Mouse (Mus musculus) layer of hippocampus, adult 18-20 months (tissue): ENCODE results near the gene Zfp688. TPM values are rescaled to one million over a fixed set of nuclear protein-coding genes. Genes with fewer than 3 reads are reported as not detected.

Experiments
- total RNA-seq, 2 experiments: library from RNA; stranded (reverse); gene quantifications; 2 replicates each; pipeline ENCODE4 v1.2.3; 2021

Zfp688 gene
- total RNA-seq, 2 experiments from 2014 or later, result 14.7 to 15.5 TPM

Other genes with a start within 250 kb of the Zfp688 start
- 100 to 1,000 TPM in 1 of 2 experiments, 10 to 100 TPM in 1; 87.8 to 105 TPM for gene Cd2bp2, start 226.0 kb downstream of the Zfp688 start, total RNA-seq
- 100 to 1,000 TPM in 1 of 2 experiments, 10 to 100 TPM in 1; 93.5 to 106 TPM for gene Tbc1d10b, start 213.6 kb downstream of the Zfp688 start, total RNA-seq
- 1 to 10 TPM; 1.7 to 2.2 TPM for gene Mylpf, start 213.2 kb downstream of the Zfp688 start, total RNA-seq
- 10 to 100 TPM; 22.4 TPM for gene Zfp553, start 189.0 kb downstream of the Zfp688 start, total RNA-seq
- gene Sept1, start 188.9 kb downstream of the Zfp688 start, total RNA-seq, result 1 to 10 TPM; 5.9 to 7.9 TPM
- 10 to 100 TPM; 62.6 to 66.0 TPM for gene Zfp771, start 177.8 kb downstream of the Zfp688 start, total RNA-seq
- 10 to 100 TPM; 22.0 to 22.8 TPM for gene Dctpp1, start 161.4 kb downstream of the Zfp688 start, total RNA-seq
- 10 to 100 TPM; 35.0 to 38.6 TPM for gene Sephs2, start 148.0 kb downstream of the Zfp688 start, total RNA-seq
- under 1 TPM; 0.18 to 0.30 TPM for gene Itgal, start 125.8 kb downstream of the Zfp688 start, total RNA-seq
- 10 to 100 TPM; 11.3 to 13.6 TPM for gene Zfp768, start 76.5 kb downstream of the Zfp688 start, total RNA-seq
- gene Zfp747, start 46.0 kb downstream of the Zfp688 start, total RNA-seq, result 1 to 10 TPM; 6.3 to 7.5 TPM
- gene 9130019O22Rik, start 34.9 kb downstream of the Zfp688 start, total RNA-seq, result 1 to 10 TPM; 3.4 to 3.5 TPM
- 1 to 10 TPM; 6.0 to 7.9 TPM for gene E430018J23Rik, start 28.4 kb downstream of the Zfp688 start, total RNA-seq
- gene Zfp764, start 15.2 kb downstream of the Zfp688 start, total RNA-seq, result 1 to 10 TPM; 3.8 to 3.9 TPM
- gene Zfp689, start 27.1 kb upstream of the Zfp688 start, total RNA-seq, result 1 to 10 TPM; 6.0 to 6.5 TPM
- 10 to 100 TPM; 27.4 to 30.4 TPM for gene Prr14, start 37.5 kb upstream of the Zfp688 start, total RNA-seq
- 10 to 100 TPM; 55.7 to 58.5 TPM for gene Fbrs, start 57.1 kb upstream of the Zfp688 start, total RNA-seq
- gene Srcap, start 89.9 kb upstream of the Zfp688 start, total RNA-seq, result 100 to 1,000 TPM; 103 to 108 TPM
- 1 to 10 TPM; 7.6 to 9.2 TPM for gene Gm42715, start 97.5 kb upstream of the Zfp688 start, total RNA-seq
- gene Tmem265, start 139.3 kb upstream of the Zfp688 start, total RNA-seq, result 1 to 10 TPM in 1 of 2 experiments, not detected in 1; 1.6 TPM
- 10 to 100 TPM; 76.7 to 80.5 TPM for gene Phkg2, start 151.3 kb upstream of the Zfp688 start, total RNA-seq
- 10 to 100 TPM in 1 of 2 experiments, 1 to 10 TPM in 1; 9.5 to 10.4 TPM for gene Ccdc189, start 166.5 kb upstream of the Zfp688 start, total RNA-seq
- 10 to 100 TPM; 67.4 to 67.9 TPM for gene Rnf40, start 166.7 kb upstream of the Zfp688 start, total RNA-seq
- 10 to 100 TPM; 20.1 to 21.6 TPM for gene Zfp629, start 193.7 kb upstream of the Zfp688 start, total RNA-seq